ENCODE assay signal across 9 mouse cellular contexts in the genomic region with DNA sequence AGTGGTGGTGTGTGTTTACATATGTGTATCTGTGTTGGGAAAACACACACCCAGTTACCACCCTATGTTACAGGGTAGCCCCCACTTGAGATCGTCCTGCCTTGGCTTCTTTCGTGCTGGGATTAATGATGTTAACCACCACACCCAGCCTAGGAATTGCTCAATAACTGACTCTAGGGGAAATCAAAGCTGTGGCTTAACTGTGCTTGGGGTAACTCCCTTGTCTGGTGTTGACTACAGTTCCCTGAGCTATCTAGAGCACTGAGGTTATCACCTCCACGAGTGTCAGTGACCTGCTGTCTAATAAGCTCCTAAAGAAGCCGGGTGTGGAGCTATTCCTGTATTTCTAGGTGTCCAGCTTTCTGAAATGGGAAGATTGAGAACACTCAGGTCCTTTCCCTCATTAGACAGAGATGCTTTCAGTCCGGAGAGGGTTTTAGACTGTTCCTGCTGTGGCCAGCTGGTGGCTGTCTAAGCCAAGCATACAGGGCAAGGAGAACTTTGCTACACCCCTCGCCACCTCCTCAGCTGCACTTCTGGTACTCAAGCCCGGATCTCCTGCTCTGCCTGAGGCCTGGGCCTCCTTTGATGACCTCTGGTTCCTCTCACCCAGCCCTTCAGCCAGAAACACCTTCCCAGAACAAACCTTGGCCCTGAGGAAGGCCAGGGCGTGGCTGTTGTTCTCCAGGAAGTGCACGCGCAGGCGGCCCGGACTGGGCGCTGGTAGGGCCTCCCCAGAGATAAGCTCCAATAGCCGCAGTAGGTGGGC. TPM values are rescaled to one million over a fixed set of nuclear protein-coding genes. Genes with fewer than 3 reads are reported as not detected.
A peak's percentile ranks its signal among the peaks of the same experiment; 100 is the strongest.
DNase-seq lines count a peak whose midpoint lies in the region; ATAC-seq lines count a peak whose summit lies in the region.
"Had no signal": no experiment of that assay in that cellular context is flagged by ENCODE, and none has a peak within 500 bp of the region (broad histone marks: within the 10 kb centered on the region; RNA-seq: fewer than 3 reads in every experiment).

No protein-coding gene starts in this region.

- H3K4me3 ChIP-seq in kidney, embryonic 16.5 days (ENCODE audit: low read length) = no peak overlapping the region
- H3K4me3 ChIP-seq: hindbrain, embryonic 15.5 days had no signal

- no peak overlapping the region for H3K4me2 ChIP-seq in kidney, embryonic 16.5 days (replicated peaks; ENCODE audit: low read depth, low read length)
- H3K4me2 ChIP-seq: hindbrain, embryonic 15.5 days had no signal

- 72% methylated on average over 14 of the region's 14 CpGs for WGBS in kidney, embryonic 16.5 days

- H3K9ac ChIP-seq in kidney, embryonic 16.5 days (replicated peaks; ENCODE audit: low read length) = no peak overlapping the region
- H3K9ac ChIP-seq: hindbrain, embryonic 15.5 days had no signal

- peak; percentile 44 for DNase-seq in embryo, embryonic 11 days
- no peak for DNase-seq in embryo, embryonic 9.5 days (ENCODE audit: extremely low spot score)
- DNase-seq in 416B (ENCODE audit: low read depth) = peak; percentile 56
- DNase-seq in c-Kit-positive CD71-positive TER-119-positive erythroid progenitor cells, embryonic 14.5 days (ENCODE audit: low spot score) = peak; percentile 34
- DNase-seq in ovary, postnatal 10 days (ENCODE audit: low spot score) = no peak

- H3K27me3 ChIP-seq in kidney, embryonic 16.5 days (ENCODE audit: insufficient read depth, low read length) = no peaks in the 10 kb centered on the region
- H3K27me3 ChIP-seq: hindbrain, embryonic 15.5 days had no signal

- no peak overlapping the region for H3K27ac ChIP-seq in kidney, embryonic 16.5 days (ENCODE audit: low read length)
- H3K27ac ChIP-seq: hindbrain, embryonic 15.5 days had no signal

- no peaks in the 10 kb centered on the region for H3K9me3 ChIP-seq in kidney, embryonic 16.5 days (ENCODE audit: low read length)
- H3K9me3 ChIP-seq: hindbrain, embryonic 15.5 days had no signal

- ATAC-seq in kidney, embryonic 16.5 days (ENCODE audit: low FRiP score, low TSS enrichment) = peak; percentile 52; the same call in 1 of the 2 replicates
- ATAC-seq in neutrophil, adult 5-6 weeks (ENCODE audit: extremely low read depth, insufficient number of reproducible peaks, low FRiP score, poor library complexity, severe bottlenecking) = 0 out of 2 replicates have a peak, but pooled peaks have one; percentile 21
- no peak for ATAC-seq in activated CD4-positive, CD25-positive, alpha-beta regulatory T cell, adult 4 months

- no peaks in the 10 kb centered on the region for H3K4me1 ChIP-seq in kidney, embryonic 16.5 days (ENCODE audit: insufficient read depth, low read length)
- H3K4me1 ChIP-seq: hindbrain, embryonic 15.5 days had no signal

- no peaks in the 10 kb centered on the region for H3K36me3 ChIP-seq in kidney, embryonic 16.5 days (ENCODE audit: insufficient read depth, low read length)
- H3K36me3 ChIP-seq: hindbrain, embryonic 15.5 days had no signal

RNA-seq across cellular contexts. Expression of a gene that starts 51.6 kb away (rescaled TPM):
- polyA plus RNA-seq in kidney, embryonic 16.5 days (2015; fragmentation: Nextera tagmentation; extraction: Ambion mirVana) = 2.0 and 2.6 TPM in 2 replicates
- total RNA-seq in neutrophil, adult 5-6 weeks (2017) = 4.8 and 8.0 TPM in 2 replicates
- 1 to 10 TPM; 1.7 to 2.3 TPM for polyA plus RNA-seq in activated CD4-positive, CD25-positive, alpha-beta regulatory T cell, adult 4 months (2017; shearing (Covaris generic))

RNA-seq across cellular contexts. Expression of a gene that starts 57.5 kb away (rescaled TPM):
- 4.0 and 6.0 TPM in 2 replicates for polyA plus RNA-seq in kidney, embryonic 16.5 days (2015; fragmentation: Nextera tagmentation; extraction: Ambion mirVana)
- 3.1 and 5.9 TPM in 2 replicates for total RNA-seq in neutrophil, adult 5-6 weeks (2017)
- 1 to 10 TPM in 1 of 2 experiments, under 1 TPM in 1; 0.93 to 2.2 TPM for polyA plus RNA-seq in activated CD4-positive, CD25-positive, alpha-beta regulatory T cell, adult 4 months (2017; shearing (Covaris generic))

RNA-seq across cellular contexts. Expression of a gene that starts 57.5 kb away (rescaled TPM):
- polyA plus RNA-seq in kidney, embryonic 16.5 days (2015; fragmentation: Nextera tagmentation; extraction: Ambion mirVana) = 24.7 and 25.2 TPM in 2 replicates
- 1.5 and 3.2 TPM in 2 replicates for total RNA-seq in neutrophil, adult 5-6 weeks (2017)
- polyA plus RNA-seq in activated CD4-positive, CD25-positive, alpha-beta regulatory T cell, adult 4 months (2017; shearing (Covaris generic)) = 10 to 100 TPM; 19.2 to 24.2 TPM

Comparison
In these comparisons a context has a peak if more than half of its experiments do, and no peak if none do; other contexts are left out.
1. DNase-seq: peak in embryo, embryonic 11 days (single experiment), 416B (single experiment) and c-Kit-positive CD71-positive TER-119-positive erythroid progenitor cells, embryonic 14.5 days (single experiment); none in embryo, embryonic 9.5 days (single experiment) and ovary, postnatal 10 days (single experiment).